Comparison of ENCODE assay signal across 8 mouse cellular contexts in genomic region chr12:40898414-40899027, GRCm38 (mm10).
DNase-seq lines count a peak whose midpoint lies in the region; TF ChIP-seq lines count a peak whose summit lies in the region.

No protein-coding gene starts in this region.

- intact Hi-C loops in heart, postnatal 36 days (cut with DNase I) = no loop called here
- intact Hi-C loops in gastrocnemius, adult 2 months (cut with DNase I) = no loop called here

- TF ChIP-seq CTCF in gastrocnemius, adult 2 months (IDR thresholded peaks at IDR 0.05) = no peak

- H3K4me3 ChIP-seq in limb, embryonic 10.5 days = no peak overlapping the region
- H3K4me3 ChIP-seq in gastrocnemius, adult 2 months = no peak overlapping the region

- 58% methylated on average over 8 of the region's 8 CpGs for WGBS in limb, embryonic 10.5 days

- no peak overlapping the region for H3K27ac ChIP-seq in limb, embryonic 10.5 days
- no peak overlapping the region for H3K27ac ChIP-seq in gastrocnemius, adult 2 months

- peak; percentile 40 for DNase-seq in heart, adult 11 months
- DNase-seq in heart, postnatal 36 days = no peak
- peak; percentile 63 for DNase-seq in Muller cell, postnatal 12 days (ENCODE audit: inconsistent ontology term)
- peak; percentile 65 for DNase-seq in embryo, embryonic 10 days (ENCODE audit: low spot score)
- DNase-seq in limb, embryonic 10.5 days (ENCODE audit: low spot score) = peak; percentile 39
- DNase-seq in gastrocnemius, adult 2 months = no peak
- no peak for DNase-seq in heart, adult 8-10 months (ENCODE audit: low spot score)
- DNase-seq in urinary bladder, adult 2 months (ENCODE audit: low spot score) = no peak

- no peaks in the 10 kb centered on the region for H3K9me3 ChIP-seq in limb, embryonic 10.5 days (replicated peaks)

- H3K27me3 ChIP-seq in limb, embryonic 10.5 days (ENCODE audit: low read depth, poor library complexity, severe bottlenecking) = no peaks in the 10 kb centered on the region

- H3K36me3 ChIP-seq in limb, embryonic 10.5 days = no peaks in the 10 kb centered on the region

- H3K4me1 ChIP-seq in limb, embryonic 10.5 days = peaks cover 8% of the 10 kb centered on the region; the same call in 1 of the 2 replicates

Comparison
In these comparisons a context has a peak if more than half of its experiments do, and no peak if none do; other contexts are left out.
1. DNase-seq: peak in heart, adult 11 months (single experiment), Muller cell, postnatal 12 days (single experiment), embryo, embryonic 10 days (single experiment) and limb, embryonic 10.5 days (single experiment); none in heart, postnatal 36 days (0 of 2), gastrocnemius, adult 2 months (single experiment), heart, adult 8-10 months (single experiment) and urinary bladder, adult 2 months (single experiment).